Mouse (Mus musculus) hindbrain, embryonic 11.5 days (tissue): Measurements from ENCODE around the gene Taok3. TPM values are rescaled to one million over a fixed set of nuclear protein-coding genes. Genes with fewer than 3 reads are reported as not detected.

Experiments
- ATAC-seq: fragments of 200-750 bp; cut with Nextera tagmentation; 2 replicates; pipeline ENCODE4 v1.8.0; 2017; ENCODE audit warnings: mild to moderate bottlenecking, moderate TSS enrichment, moderate library complexity; ENCODE audit not compliant: low FRiP score
- DNase-seq: peaks from one replicate; pipeline ENCODE4 v3.0.0-alpha.2; 2015; ENCODE audit warnings: low spot score
- H3K27ac ChIP-seq: fragments of 300-500 bp; sonication (generic); 2 replicates; pipeline ENCODE4 v1.5.1; 2014; ENCODE audit warnings: mild to moderate bottlenecking, low read depth, low read length
- H3K27me3 ChIP-seq: fragments of 300-500 bp; sonication (generic); 2 replicates; pipeline ENCODE4 v1.6.1; 2014; ENCODE audit warnings: mild to moderate bottlenecking, low read length, moderate library complexity, mixed read lengths; ENCODE audit not compliant: control insufficient read depth, insufficient read depth
- H3K36me3 ChIP-seq: fragments of 300-500 bp; sonication (generic); 2 replicates; pipeline ENCODE4 v1.6.1; 2014; ENCODE audit warnings: mild to moderate bottlenecking, low read length, moderate library complexity, mixed read lengths; ENCODE audit not compliant: control insufficient read depth, insufficient read depth
- H3K4me1 ChIP-seq: fragments of 300-500 bp; sonication (generic); replicated peaks from 2 replicates; pipeline ENCODE4 v1.6.1; 2014; ENCODE audit warnings: low read length, mixed read lengths; ENCODE audit not compliant: control insufficient read depth, insufficient read depth
- H3K4me2 ChIP-seq: fragments of 300-500 bp; sonication (generic); replicated peaks from 2 replicates; pipeline ENCODE4 v1.6.1; 2014; ENCODE audit warnings: mild to moderate bottlenecking, low read depth, low read length
- H3K4me3 ChIP-seq: fragments of 300-500 bp; sonication (generic); 2 replicates; pipeline ENCODE4 v1.5.1; 2014; ENCODE audit warnings: low read depth, low read length
- H3K9ac ChIP-seq: fragments of 300-500 bp; sonication (generic); 2 replicates; pipeline ENCODE4 v1.6.1; 2014; ENCODE audit warnings: low read depth, low read length
- H3K9me3 ChIP-seq: fragments of 300-500 bp; sonication (generic); 2 replicates; pipeline ENCODE4 v1.6.1; 2016; ENCODE audit warnings: low read length; ENCODE audit not compliant: control insufficient read depth
- WGBS: fragments of 180-500 bp; shearing (Covaris S2); extraction: QIAGEN DNeasy Blood & Tissue Kit; methylation state at CpG from one replicate; pipeline ENCODE4 v1.1.7; 2014; 5-methylcytosine and 5-hydroxymethylcytosine counted together
- polyA plus RNA-seq: library from polyadenylated mRNA; unstranded; fragments of >200 nt; fragmentation: Nextera tagmentation; extraction: Ambion mirVana; gene quantifications from 2 replicates; pipeline ENCODE4 v1.2.1, GENCODE M21; 2014

The Taok3 gene
- polyA plus RNA-seq, 1 experiment from 2014 or later = 21.7 TPM

DNA sequence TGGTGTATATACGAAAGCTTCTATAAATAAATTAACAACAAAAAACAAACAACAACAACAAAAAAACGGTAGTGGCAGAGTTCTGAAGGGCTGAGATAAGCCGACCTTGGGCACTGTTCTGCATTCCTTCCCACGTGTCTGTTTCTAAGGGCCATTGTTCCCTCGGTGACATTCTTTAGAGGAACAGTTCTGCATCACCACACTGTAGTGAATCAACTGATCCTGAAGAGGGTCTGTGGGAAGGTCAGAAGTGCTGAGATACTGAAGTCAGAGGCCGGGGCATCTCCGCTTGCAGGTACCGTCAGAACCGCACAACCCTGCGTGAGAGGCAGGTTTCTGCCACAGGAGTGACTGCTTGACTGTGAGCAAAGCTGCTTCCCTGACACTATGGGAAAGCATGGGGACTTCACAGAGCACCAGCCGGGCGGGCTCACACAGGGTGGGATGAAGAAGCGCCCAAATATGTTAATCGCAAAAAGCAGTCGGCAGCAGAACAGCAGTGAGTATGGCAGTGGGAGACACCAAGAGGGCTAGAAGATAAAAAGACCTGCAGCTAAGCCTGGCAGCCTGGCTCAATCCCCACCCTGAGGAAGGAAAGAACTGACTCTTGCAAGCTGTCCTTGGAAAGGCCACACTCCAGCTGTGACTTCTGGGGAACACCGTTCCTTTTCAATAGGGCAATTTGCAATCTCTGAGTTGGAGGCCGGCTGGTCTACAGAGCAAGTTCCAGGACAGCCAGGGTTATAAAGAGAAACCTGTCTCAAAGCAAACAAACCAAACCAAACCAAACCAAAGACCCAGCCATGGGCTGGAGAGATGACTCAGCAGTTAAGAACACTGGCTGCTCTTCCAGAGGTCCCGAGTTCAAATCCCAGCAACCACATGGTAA is 184.0 kb downstream of the Taok3 start:
- H3K4me1 ChIP-seq = no peaks in the 10 kb centered on the region
- no peak overlapping the region for H3K27ac ChIP-seq

GRCm38 (mm10) chr5:117304947-117305346 is 185.0 kb downstream of the Taok3 start:
- no peak overlapping the region for H3K4me2 ChIP-seq
- 85% methylated on average over 7 of the region's 7 CpGs for WGBS
- DNase-seq (peak; percentile 78), ATAC-seq (no peak)
- no peaks in the 10 kb centered on the region for H3K27me3 ChIP-seq
- no peak overlapping the region for H3K27ac ChIP-seq
- H3K4me3 ChIP-seq = no peak overlapping the region
- no peaks in the 10 kb centered on the region for H3K9me3 ChIP-seq
- no peaks in the 10 kb centered on the region for H3K36me3 ChIP-seq
- no peak overlapping the region for H3K9ac ChIP-seq
- H3K4me1 ChIP-seq = no peaks in the 10 kb centered on the region

More for the DNA sequence above, 184.0 kb downstream of the Taok3 start:
- Histone ChIP-seq H3K36me3 (no peaks in the 10 kb centered on the region), H3K9ac (no peak overlapping the region), H3K4me2 (no peak overlapping the region), H3K4me3 (no peak overlapping the region), H3K27me3 (no peaks in the 10 kb centered on the region), H3K9me3 (no peaks in the 10 kb centered on the region)
- ATAC-seq (no peak), DNase-seq (no peak)
- WGBS = 42% methylated on average over 18 of the region's 18 CpGs

GRCm38 (mm10) chr5:117305754-117306153 is 185.8 kb downstream of the Taok3 start:
- Histone ChIP-seq H3K4me3 (no peak overlapping the region), H3K27me3 (no peaks in the 10 kb centered on the region), H3K36me3 (no peaks in the 10 kb centered on the region), H3K4me1 (no peaks in the 10 kb centered on the region), H3K4me2 (no peak overlapping the region), H3K9me3 (no peaks in the 10 kb centered on the region), H3K27ac (no peak overlapping the region), H3K9ac (no peak overlapping the region)
- 95% methylated on average over 5 of the region's 5 CpGs for WGBS
- DNase-seq = no peak
- no peak for ATAC-seq

DNA sequence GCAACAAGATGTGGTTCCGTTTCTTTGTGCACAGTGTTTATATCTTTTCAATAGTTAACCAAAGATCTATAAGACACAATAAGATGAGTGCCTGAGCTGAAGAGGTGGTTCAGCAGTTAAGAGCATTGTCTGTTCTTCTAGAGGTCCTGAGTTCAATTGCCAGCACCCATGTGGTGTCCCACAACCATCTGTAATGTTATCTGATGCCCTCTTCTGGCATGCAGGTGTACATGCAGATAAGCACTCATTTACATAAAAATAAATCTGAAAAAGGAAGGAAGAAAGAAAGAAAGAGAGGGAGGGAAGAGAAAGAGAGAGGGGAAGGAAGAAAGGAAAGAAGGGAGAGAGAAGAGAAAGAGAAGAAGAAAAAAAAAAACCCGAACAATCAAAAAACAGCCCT is 186.9 kb downstream of the Taok3 start:
- no peaks in the 10 kb centered on the region for H3K9me3 ChIP-seq
- ATAC-seq = no peak
- no peak overlapping the region for H3K27ac ChIP-seq
- no peak overlapping the region for H3K4me3 ChIP-seq
- no peaks in the 10 kb centered on the region for H3K36me3 ChIP-seq
- H3K9ac ChIP-seq = no peak overlapping the region
- H3K4me1 ChIP-seq = no peaks in the 10 kb centered on the region
- WGBS = 90% methylated on average over 2 of the region's 2 CpGs
- H3K4me2 ChIP-seq = no peak overlapping the region
- no peaks in the 10 kb centered on the region for H3K27me3 ChIP-seq
- DNase-seq = no peak

GRCm38 (mm10) chr5:117307699-117308098 is 187.8 kb downstream of the Taok3 start:
- no peaks in the 10 kb centered on the region for H3K9me3 ChIP-seq
- no peak overlapping the region for H3K4me2 ChIP-seq
- no peaks in the 10 kb centered on the region for H3K36me3 ChIP-seq
- H3K27me3 ChIP-seq = no peaks in the 10 kb centered on the region
- H3K4me1 ChIP-seq = no peaks in the 10 kb centered on the region
- WGBS = 45% methylated on average over 11 of the region's 11 CpGs
- no peak overlapping the region for H3K9ac ChIP-seq
- no peak overlapping the region for H3K27ac ChIP-seq
- H3K4me3 ChIP-seq = no peak overlapping the region
- no peak for ATAC-seq
- peak; percentile 76 for DNase-seq

DNA sequence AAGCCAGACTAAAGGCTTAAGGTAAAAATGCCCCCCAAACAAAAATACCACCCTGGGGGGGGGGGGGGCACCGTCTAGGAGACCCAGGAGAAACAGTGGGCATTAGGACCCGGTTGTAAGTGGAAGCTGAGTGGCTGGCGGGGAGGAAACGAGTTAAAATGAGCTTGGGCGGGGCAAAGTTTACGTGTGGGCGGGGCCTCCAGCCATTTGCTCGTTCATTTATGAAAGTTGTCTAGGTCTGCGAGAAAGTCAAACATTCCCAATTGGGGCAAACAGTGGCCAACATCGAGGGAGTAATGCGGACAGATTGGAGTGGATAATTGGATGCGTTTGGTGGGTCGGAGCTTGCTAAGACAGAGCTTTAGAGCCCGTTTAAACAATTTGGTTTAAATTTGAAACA is 193.5 kb downstream of the Taok3 start:
- no peaks in the 10 kb centered on the region for H3K9me3 ChIP-seq
- WGBS = 28% methylated on average over 13 of the region's 14 CpGs
- no peaks in the 10 kb centered on the region for H3K4me1 ChIP-seq
- H3K4me2 ChIP-seq = 0 out of 2 replicates have a peak overlapping the region, but pooled peaks have one; percentile 2
- H3K27ac ChIP-seq = no peak overlapping the region
- no peak overlapping the region for H3K4me3 ChIP-seq
- peak; percentile 46 for DNase-seq
- H3K27me3 ChIP-seq = peaks cover 4% of the 10 kb centered on the region; the same call in 1 of the 2 replicates
- ATAC-seq = no peak
- H3K9ac ChIP-seq = no peak overlapping the region
- no peaks in the 10 kb centered on the region for H3K36me3 ChIP-seq

DNA sequence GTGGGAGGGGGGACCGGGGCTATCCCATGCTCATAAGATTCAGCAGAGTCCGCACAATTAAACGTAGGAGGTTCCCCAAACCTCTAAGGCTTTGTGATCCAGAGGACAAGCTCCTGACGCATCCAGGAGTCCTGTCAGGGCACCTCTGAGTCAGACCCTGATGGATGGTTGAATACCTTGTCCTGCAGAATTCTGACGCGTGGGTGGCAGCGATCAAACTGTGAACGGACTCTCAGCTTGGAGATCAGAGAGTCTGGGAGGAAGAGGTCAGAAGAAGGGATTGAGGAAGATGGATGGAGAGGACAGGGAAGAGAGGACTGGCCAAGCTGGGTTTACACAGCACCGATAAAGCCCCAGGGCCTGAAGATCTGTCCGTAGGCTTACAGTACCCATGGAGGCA is 194.0 kb downstream of the Taok3 start:
- Histone ChIP-seq H3K27me3 (peaks cover 4% of the 10 kb centered on the region; the same call in 1 of the 2 replicates), H3K36me3 (no peaks in the 10 kb centered on the region), H3K4me1 (no peaks in the 10 kb centered on the region), H3K27ac (no peak overlapping the region), H3K9me3 (no peaks in the 10 kb centered on the region), H3K4me2 (0 out of 2 replicates have a peak overlapping the region, but pooled peaks have one; percentile 2), H3K9ac (no peak overlapping the region), H3K4me3 (no peak overlapping the region)
- ATAC-seq (no peak), DNase-seq (no peak)
- 38% methylated on average over 10 of the region's 10 CpGs for WGBS

- Histone ChIP-seq H3K9ac (no peak overlapping the region), H3K4me2 (no peak overlapping the region)
Observed at GRCm38 (mm10) chr5:117314587-117315428, 194.9 kb downstream of the Taok3 start.

More at GRCm38 (mm10) chr5:117314587-117315428, 194.9 kb downstream of the Taok3 start:
- 13% methylated on average over 9 of the region's 9 CpGs for WGBS
- Histone ChIP-seq H3K9me3 (no peaks in the 10 kb centered on the region), H3K27me3 (peaks cover 6% of the 10 kb centered on the region; the same call in 1 of the 2 replicates), H3K27ac (no peak overlapping the region), H3K4me1 (no peaks in the 10 kb centered on the region; the same call in 1 of the 2 replicates), H3K4me3 (no peak overlapping the region), H3K36me3 (no peaks in the 10 kb centered on the region)
- no peak for ATAC-seq
- DNase-seq = peak; percentile 33
